Mouse (Mus musculus) stomach, postnatal 0 days (tissue): Measurements from ENCODE around the gene Rpl7a.

Experiments
- CTCF ChIP-seq: IDR thresholded peaks from 2 replicates; pipeline ENCODE4 v1.5.1; 2016; ENCODE audit warnings: antibody characterized with exemption, low read depth, mild to moderate bottlenecking, moderate library complexity
- EP300 ChIP-seq: optimal IDR thresholded peaks from 2 replicates; pipeline ENCODE3; 2016; ENCODE audit warnings: antibody characterized with exemption

- TF ChIP-seq CTCF (no peak), EP300 (no peak)
Measured at GRCm38 (mm10) chr2:26910994-26911765, 616 bp downstream of the Rpl7a start.
